Comparison of ENCODE assay signal across 10 mouse cellular contexts in genomic region chr4:32305683-32306082, GRCm38 (mm10).
DNase-seq lines count a peak whose midpoint lies in the region; ATAC-seq lines count a peak whose summit lies in the region.
"Had no signal": no experiment of that assay in that cellular context is flagged by ENCODE, and none has a peak within 500 bp of the region (broad histone marks: within the 10 kb centered on the region; RNA-seq: fewer than 3 reads in every experiment).

No protein-coding gene starts in this region.

- H3K27ac ChIP-seq in heart, embryonic 13.5 days (replicated peaks): peak overlapping the region; percentile 97
- peak overlapping the region; percentile 87 for H3K27ac ChIP-seq in midbrain, embryonic 10.5 days (replicated peaks)
- H3K27ac ChIP-seq in midbrain, embryonic 11.5 days (ENCODE audit: low read depth, low read length): no peak overlapping the region
- peak overlapping the region; percentile 83 for H3K27ac ChIP-seq in hindbrain, embryonic 15.5 days (replicated peaks)
- peak overlapping the region; percentile 93; the same call in 1 of the 2 replicates for H3K27ac ChIP-seq in stomach, embryonic 16.5 days (ENCODE audit: low read length)

- no peak for DNase-seq in heart, postnatal 14 days
- no peak for DNase-seq in midbrain, embryonic 10.5 days (ENCODE audit: low spot score)
- no peak for DNase-seq in midbrain, embryonic 11.5 days (ENCODE audit: low spot score, missing footprints)
- DNase-seq in right cerebral cortex, postnatal 36 days (ENCODE audit: low spot score in 2 of 2): no peak

- no peaks in the 10 kb centered on the region for H3K27me3 ChIP-seq in heart, embryonic 13.5 days (replicated peaks)
- no peaks in the 10 kb centered on the region for H3K27me3 ChIP-seq in midbrain, embryonic 10.5 days (ENCODE audit: low read depth, poor library complexity, severe bottlenecking)
- no peaks in the 10 kb centered on the region for H3K27me3 ChIP-seq in midbrain, embryonic 11.5 days (ENCODE audit: control insufficient read depth, insufficient read depth, low read length)
- no peaks in the 10 kb centered on the region for H3K27me3 ChIP-seq in hindbrain, embryonic 15.5 days
- no peaks in the 10 kb centered on the region for H3K27me3 ChIP-seq in stomach, embryonic 16.5 days (ENCODE audit: control insufficient read depth, insufficient read depth, low read length)

- no peak overlapping the region for H3K4me3 ChIP-seq in heart, embryonic 13.5 days
- no peak overlapping the region for H3K4me3 ChIP-seq in midbrain, embryonic 10.5 days
- H3K4me3 ChIP-seq in midbrain, embryonic 11.5 days (ENCODE audit: low read depth, low read length): no peak overlapping the region
- no peak overlapping the region for H3K4me3 ChIP-seq in hindbrain, embryonic 15.5 days
- no peak overlapping the region for H3K4me3 ChIP-seq in stomach, embryonic 16.5 days (replicated peaks; ENCODE audit: low read length)
- H3K4me3 ChIP-seq: megakaryocyte, embryonic 14.5 days had no signal

- H3K9ac ChIP-seq in heart, embryonic 13.5 days: peak overlapping the region; percentile 45
- H3K9ac ChIP-seq in midbrain, embryonic 11.5 days (ENCODE audit: low read length): no peak overlapping the region
- no peak overlapping the region for H3K9ac ChIP-seq in hindbrain, embryonic 15.5 days
- 0 out of 2 replicates have a peak overlapping the region, but pooled peaks have one; percentile 37 for H3K9ac ChIP-seq in stomach, embryonic 16.5 days (ENCODE audit: low read length)

- no peaks in the 10 kb centered on the region for H3K9me3 ChIP-seq in heart, embryonic 13.5 days
- H3K9me3 ChIP-seq in midbrain, embryonic 10.5 days (replicated peaks): no peaks in the 10 kb centered on the region
- H3K9me3 ChIP-seq in midbrain, embryonic 11.5 days (ENCODE audit: control insufficient read depth, low read length): no peaks in the 10 kb centered on the region
- H3K9me3 ChIP-seq in hindbrain, embryonic 15.5 days: no peaks in the 10 kb centered on the region
- no peaks in the 10 kb centered on the region for H3K9me3 ChIP-seq in stomach, embryonic 16.5 days (replicated peaks; ENCODE audit: control insufficient read depth, low read length)

- WGBS in heart, embryonic 13.5 days: 64% methylated on average over 6 of the region's 6 CpGs
- WGBS in midbrain, embryonic 10.5 days: 84% methylated on average over 6 of the region's 6 CpGs
- WGBS in midbrain, embryonic 11.5 days: 81% methylated on average over 6 of the region's 6 CpGs
- 49% methylated on average over 6 of the region's 6 CpGs for WGBS in hindbrain, embryonic 15.5 days
- 74% methylated on average over 6 of the region's 6 CpGs for WGBS in stomach, embryonic 16.5 days

- H3K4me2 ChIP-seq in heart, embryonic 13.5 days: peak overlapping the region; percentile 68; the same call in 1 of the 2 replicates
- no peak overlapping the region for H3K4me2 ChIP-seq in midbrain, embryonic 11.5 days
- H3K4me2 ChIP-seq in hindbrain, embryonic 15.5 days: no peak overlapping the region
- H3K4me2 ChIP-seq in stomach, embryonic 16.5 days (ENCODE audit: low read depth, low read length): no peak overlapping the region

- H3K4me1 ChIP-seq in heart, embryonic 13.5 days: peaks cover 81% of the 10 kb centered on the region
- peaks cover 65% of the 10 kb centered on the region for H3K4me1 ChIP-seq in midbrain, embryonic 10.5 days
- H3K4me1 ChIP-seq in midbrain, embryonic 11.5 days (ENCODE audit: control insufficient read depth, insufficient read depth, low read length): peaks cover 45% of the 10 kb centered on the region
- H3K4me1 ChIP-seq in hindbrain, embryonic 15.5 days (replicated peaks): peaks cover 61% of the 10 kb centered on the region
- peaks cover 53% of the 10 kb centered on the region for H3K4me1 ChIP-seq in stomach, embryonic 16.5 days (ENCODE audit: control insufficient read depth, insufficient read depth, low read length)

- no peaks in the 10 kb centered on the region for H3K36me3 ChIP-seq in heart, embryonic 13.5 days
- peaks cover 6% of the 10 kb centered on the region; the same call in 1 of the 2 replicates for H3K36me3 ChIP-seq in midbrain, embryonic 10.5 days
- H3K36me3 ChIP-seq in midbrain, embryonic 11.5 days (ENCODE audit: control insufficient read depth, insufficient read depth, low read length): no peaks in the 10 kb centered on the region
- H3K36me3 ChIP-seq in hindbrain, embryonic 15.5 days: no peaks in the 10 kb centered on the region
- no peaks in the 10 kb centered on the region for H3K36me3 ChIP-seq in stomach, embryonic 16.5 days (ENCODE audit: control insufficient read depth, insufficient read depth, low read length)

- intact Hi-C loops in heart, postnatal 14 days (cut with DNase I): no loop called here

- ATAC-seq in heart, embryonic 13.5 days (ENCODE audit: extremely low read depth, insufficient number of reproducible peaks, low FRiP score, low TSS enrichment): no peak
- no peak for ATAC-seq in midbrain, embryonic 11.5 days (ENCODE audit: low FRiP score)
- ATAC-seq in hindbrain, embryonic 15.5 days (ENCODE audit: low FRiP score, low read depth): no peak
- ATAC-seq in stomach, embryonic 16.5 days (ENCODE audit: insufficient read depth, low FRiP score): no peak
- no peak for ATAC-seq in erythroid progenitor cell, adult 5-6 weeks (replicated peaks; ENCODE audit: low FRiP score, poor library complexity, severe bottlenecking)
- ATAC-seq: inflammation-experienced regulatory T-cells, adult 6 months had no signal

Comparison
In these comparisons a context has a peak if more than half of its experiments do, and no peak if none do; other contexts are left out.
1. H3K9ac ChIP-seq: peak in heart, embryonic 13.5 days (single experiment) and stomach, embryonic 16.5 days (single experiment); none in midbrain, embryonic 11.5 days (single experiment) and hindbrain, embryonic 15.5 days (single experiment).